Mouse (Mus musculus): Measurements from ENCODE around the gene Slc4a5. TPM values are rescaled to one million over a fixed set of nuclear protein-coding genes. Genes with fewer than 3 reads are reported as not detected.

Slc4a5 gene
- polyA plus RNA-seq, 1 experiment from 2014 or later, result 5.4 TPM

DNA sequence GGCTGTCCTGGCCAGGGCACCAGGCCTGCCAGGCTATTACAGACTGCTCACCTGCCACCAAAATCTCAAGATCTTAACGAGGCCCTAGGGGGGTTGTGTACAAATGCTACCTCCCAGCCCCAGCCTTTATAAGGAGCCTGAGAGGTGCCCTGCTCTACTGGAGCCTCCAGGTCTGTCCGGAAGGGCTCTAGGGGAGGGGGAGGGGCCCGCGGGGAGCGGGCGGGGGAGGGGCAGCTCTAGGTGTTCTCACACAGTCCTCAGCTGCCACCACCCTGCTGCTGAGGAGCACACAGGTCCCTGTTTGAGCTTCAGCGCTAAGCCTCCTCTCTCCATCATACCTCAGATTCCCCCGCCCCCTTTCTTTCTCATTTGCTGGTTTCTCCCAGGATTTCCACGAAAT is 17.5 kb downstream of the Slc4a5 start:
- Histone ChIP-seq H3K4me3 (no peak overlapping the region), H3K9me3 (no peaks in the 10 kb centered on the region), H3K4me2 (peak overlapping the region; percentile 33), H3K4me1 (replicated peaks) (peaks cover 17% of the 10 kb centered on the region), H3K9ac (0 out of 2 replicates have a peak overlapping the region, but pooled peaks have one; percentile 8), H3K27ac (no peak overlapping the region), H3K36me3 (no peaks in the 10 kb centered on the region), H3K27me3 (peaks cover 46% of the 10 kb centered on the region)
- WGBS, result 3% methylated on average over 9 of the region's 9 CpGs
- 0 out of 2 replicates have a peak, but pooled peaks have one; percentile 39 for ATAC-seq (ENCODE audit: low FRiP score)

DNA sequence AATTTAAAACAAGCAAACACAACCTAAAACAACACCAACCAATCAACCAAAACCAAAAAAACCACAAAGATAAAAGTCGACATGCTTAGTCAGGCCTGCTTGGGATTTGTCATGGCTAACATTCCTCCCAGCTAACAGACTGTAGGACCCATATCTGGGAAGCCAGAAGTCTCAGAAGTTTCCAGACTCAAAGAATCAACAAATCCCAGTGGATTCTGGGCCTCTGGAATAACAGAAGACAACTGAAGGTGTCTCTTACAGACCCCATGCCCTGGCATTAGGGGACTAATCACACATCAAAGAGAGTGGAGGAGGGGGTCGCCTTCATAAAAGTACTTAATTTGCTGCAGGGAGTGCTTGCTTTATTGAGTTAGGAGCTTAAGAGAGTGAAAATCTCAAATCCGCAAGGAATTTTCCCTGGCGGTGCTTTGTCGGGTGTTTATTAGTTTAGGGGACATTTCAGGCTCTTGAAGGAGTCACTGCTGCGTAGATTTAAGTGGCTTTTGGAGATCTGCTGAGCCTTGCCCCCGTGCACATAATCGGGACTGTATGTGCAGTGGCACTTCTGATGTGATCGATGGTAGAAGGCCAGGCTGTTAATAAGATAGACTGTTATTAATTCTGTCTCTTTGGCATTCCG is 24.9 kb downstream of the Slc4a5 start:
- no peak overlapping the region for H3K4me2 ChIP-seq
- H3K9ac ChIP-seq, result no peak overlapping the region
- H3K4me3 ChIP-seq, result no peak overlapping the region
- ATAC-seq (ENCODE audit: low FRiP score), result no peak
- no peaks in the 10 kb centered on the region for H3K36me3 ChIP-seq
- H3K9me3 ChIP-seq, result no peaks in the 10 kb centered on the region
- H3K27me3 ChIP-seq, result peaks cover 10% of the 10 kb centered on the region; the same call in 1 of the 2 replicates
- 68% methylated on average over 10 of the region's 10 CpGs for WGBS
- no peaks in the 10 kb centered on the region for H3K4me1 ChIP-seq (replicated peaks)
- H3K27ac ChIP-seq, result no peak overlapping the region

DNA sequence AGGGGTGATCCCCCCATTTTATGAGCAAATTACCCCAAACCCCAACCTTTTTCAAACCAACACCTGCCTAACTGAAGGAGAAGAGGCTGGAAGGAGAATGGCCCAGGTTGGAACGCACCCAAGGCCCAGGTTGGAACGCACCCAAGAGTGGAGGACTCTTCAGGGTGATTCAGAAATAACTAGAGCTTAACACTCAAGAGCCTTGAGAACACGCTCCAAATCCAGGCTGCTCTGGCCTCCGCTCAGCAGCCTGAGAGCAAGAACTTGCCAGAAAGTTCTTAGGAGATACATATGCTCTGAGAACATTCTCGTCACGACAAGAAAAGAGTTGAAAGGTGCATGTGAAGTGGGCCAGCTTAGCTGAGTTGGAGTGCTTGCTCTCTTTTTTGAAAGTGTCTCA is 25.5 kb downstream of the Slc4a5 start:
- no peaks in the 10 kb centered on the region for H3K36me3 ChIP-seq
- no peak overlapping the region for H3K9ac ChIP-seq
- WGBS, result 88% methylated on average over 6 of the region's 6 CpGs
- no peak overlapping the region for H3K4me3 ChIP-seq
- H3K4me1 ChIP-seq (replicated peaks), result no peaks in the 10 kb centered on the region
- ATAC-seq (ENCODE audit: low FRiP score), result no peak
- no peaks in the 10 kb centered on the region for H3K9me3 ChIP-seq
- 0 out of 2 replicates have a peak, but pooled peaks cover 6% of the 10 kb centered on the region for H3K27me3 ChIP-seq
- no peak overlapping the region for H3K27ac ChIP-seq
- no peak overlapping the region for H3K4me2 ChIP-seq

GRCm38 (mm10) chr6:83245997-83246396 is 26.4 kb downstream of the Slc4a5 start:
- H3K36me3 ChIP-seq, result no peaks in the 10 kb centered on the region
- WGBS, result 88% methylated on average over 1 of the region's 1 CpGs
- no peaks in the 10 kb centered on the region for H3K4me1 ChIP-seq (replicated peaks)
- no peaks in the 10 kb centered on the region for H3K9me3 ChIP-seq
- no peak for ATAC-seq (ENCODE audit: low FRiP score)
- no peak overlapping the region for H3K4me3 ChIP-seq
- no peak overlapping the region for H3K9ac ChIP-seq
- no peak overlapping the region for H3K4me2 ChIP-seq
- 0 out of 2 replicates have a peak, but pooled peaks cover 4% of the 10 kb centered on the region for H3K27me3 ChIP-seq
- H3K27ac ChIP-seq, result no peak overlapping the region

GRCm38 (mm10) chr6:83246750-83247149 is 27.1 kb downstream of the Slc4a5 start:
- Histone ChIP-seq H3K9me3 (no peaks in the 10 kb centered on the region), H3K4me3 (no peak overlapping the region), H3K4me2 (no peak overlapping the region), H3K36me3 (no peaks in the 10 kb centered on the region), H3K27me3 (no peaks in the 10 kb centered on the region), H3K27ac (no peak overlapping the region), H3K9ac (no peak overlapping the region), H3K4me1 (replicated peaks) (no peaks in the 10 kb centered on the region)
- WGBS, result 94% methylated on average over 4 of the region's 4 CpGs
- ATAC-seq (ENCODE audit: low FRiP score), result no peak

DNA sequence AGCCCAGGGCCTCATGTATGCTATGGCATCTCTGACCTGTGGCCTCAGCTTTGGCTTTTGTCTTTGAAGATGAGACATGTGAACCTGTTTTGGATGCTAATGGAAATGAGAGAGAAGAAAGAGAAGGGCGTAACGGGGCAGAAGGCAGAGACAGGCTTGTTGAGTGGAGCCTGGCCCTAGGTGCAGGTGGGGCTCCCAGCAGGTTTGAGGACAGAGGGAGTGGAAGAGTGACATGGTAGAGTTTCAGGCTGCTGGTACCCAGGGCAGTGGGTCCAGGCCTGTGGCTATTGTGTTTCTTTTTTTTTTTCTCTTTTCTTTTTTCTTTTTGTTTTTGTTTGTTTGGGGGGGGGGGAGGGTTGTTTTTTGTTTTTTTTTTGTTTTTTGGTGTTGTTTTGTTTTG is 27.5 kb downstream of the Slc4a5 start:
- H3K4me1 ChIP-seq (replicated peaks), result no peaks in the 10 kb centered on the region
- H3K27me3 ChIP-seq, result no peaks in the 10 kb centered on the region
- H3K4me3 ChIP-seq, result no peak overlapping the region
- no peaks in the 10 kb centered on the region for H3K9me3 ChIP-seq
- H3K36me3 ChIP-seq, result no peaks in the 10 kb centered on the region
- WGBS, result 90% methylated on average over 2 of the region's 2 CpGs
- no peak for ATAC-seq (ENCODE audit: low FRiP score)
- no peak overlapping the region for H3K4me2 ChIP-seq
- H3K9ac ChIP-seq, result no peak overlapping the region
- H3K27ac ChIP-seq, result no peak overlapping the region

DNA sequence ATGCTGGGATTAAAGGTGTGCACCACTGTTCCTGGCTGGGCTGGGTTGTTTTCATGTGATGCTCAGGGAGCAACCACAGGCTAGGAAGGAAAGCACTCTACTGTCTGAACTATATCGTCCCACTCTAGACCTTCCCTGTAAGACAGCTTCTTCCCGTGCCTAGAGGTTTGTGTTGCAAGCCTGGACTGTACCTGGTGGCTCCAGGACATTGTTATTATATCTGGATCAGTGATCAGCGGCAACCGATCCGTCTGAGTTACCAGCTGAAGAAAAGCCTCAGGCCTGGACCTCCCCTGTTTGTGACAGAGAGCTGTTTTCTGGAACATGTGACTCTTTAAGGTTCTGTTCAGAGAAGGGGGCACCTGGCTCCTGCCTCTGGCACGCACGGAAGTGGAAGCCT is 34.6 kb downstream of the Slc4a5 start:
- Histone ChIP-seq H3K4me2 (no peak overlapping the region), H3K4me3 (no peak overlapping the region), H3K9me3 (0 out of 2 replicates have a peak, but pooled peaks cover 3% of the 10 kb centered on the region), H3K4me1 (replicated peaks) (no peaks in the 10 kb centered on the region), H3K27me3 (no peaks in the 10 kb centered on the region), H3K27ac (no peak overlapping the region), H3K36me3 (no peaks in the 10 kb centered on the region), H3K9ac (no peak overlapping the region)
- 77% methylated on average over 7 of the region's 7 CpGs for WGBS
- ATAC-seq (ENCODE audit: low FRiP score), result no peak

- H3K27ac ChIP-seq, result no peak overlapping the region
- WGBS, result 91% methylated on average over 1 of the region's 1 CpGs
- H3K4me1 ChIP-seq (replicated peaks), result peaks cover 11% of the 10 kb centered on the region
- no peak overlapping the region for H3K9ac ChIP-seq
- H3K36me3 ChIP-seq, result no peaks in the 10 kb centered on the region
- H3K9me3 ChIP-seq, result no peaks in the 10 kb centered on the region
- 0 out of 2 replicates have a peak, but pooled peaks cover 8% of the 10 kb centered on the region for H3K27me3 ChIP-seq
- no peak for ATAC-seq (ENCODE audit: low FRiP score)
- no peak overlapping the region for H3K4me2 ChIP-seq
- no peak overlapping the region for H3K4me3 ChIP-seq
These were observed 44.9 kb downstream of the Slc4a5 start for GRCm38 (mm10) chr6:83264516-83264915.

- no peaks in the 10 kb centered on the region for H3K9me3 ChIP-seq
- 0 out of 2 replicates have a peak, but pooled peaks cover 8% of the 10 kb centered on the region for H3K27me3 ChIP-seq
- H3K27ac ChIP-seq, result no peak overlapping the region
- no peak overlapping the region for H3K9ac ChIP-seq
- H3K4me2 ChIP-seq, result no peak overlapping the region
- peaks cover 11% of the 10 kb centered on the region for H3K4me1 ChIP-seq (replicated peaks)
- no peaks in the 10 kb centered on the region for H3K36me3 ChIP-seq
- no peak for ATAC-seq (ENCODE audit: low FRiP score)
- no peak overlapping the region for H3K4me3 ChIP-seq
These were observed 45.6 kb downstream of the Slc4a5 start for GRCm38 (mm10) chr6:83265253-83265652.

GRCm38 (mm10) chr6:83265653-83266052 is 46.0 kb downstream of the Slc4a5 start:
- Histone ChIP-seq H3K9ac (no peak overlapping the region), H3K27ac (no peak overlapping the region), H3K27me3 (0 out of 2 replicates have a peak, but pooled peaks cover 8% of the 10 kb centered on the region), H3K9me3 (no peaks in the 10 kb centered on the region), H3K4me2 (no peak overlapping the region), H3K4me1 (replicated peaks) (peaks cover 11% of the 10 kb centered on the region), H3K4me3 (no peak overlapping the region), H3K36me3 (no peaks in the 10 kb centered on the region)
- no peak for ATAC-seq (ENCODE audit: low FRiP score)
- 82% methylated on average over 4 of the region's 4 CpGs for WGBS

DNA sequence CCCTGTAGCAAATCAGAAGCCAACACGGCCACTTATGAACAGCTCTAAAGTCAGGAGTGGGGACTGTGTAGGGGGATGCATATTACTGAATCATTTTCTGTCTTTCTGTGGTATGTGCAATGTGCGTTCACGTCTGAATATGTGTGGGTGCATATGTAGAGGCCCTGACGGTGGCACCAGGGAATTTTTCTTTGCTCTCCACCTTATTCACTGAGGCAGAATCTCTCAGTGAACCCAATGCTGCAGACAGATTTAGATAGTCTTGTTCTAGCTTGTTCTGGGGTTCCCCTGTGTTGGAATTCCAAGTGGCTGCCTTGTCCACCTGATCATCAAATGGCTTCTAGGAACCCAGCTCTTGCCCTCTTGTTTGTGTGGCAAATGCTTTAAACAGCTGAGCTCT is 48.0 kb downstream of the Slc4a5 start:
- H3K9ac ChIP-seq, result peak overlapping the region; percentile 43
- H3K4me3 ChIP-seq, result peak overlapping the region; percentile 43
- no peaks in the 10 kb centered on the region for H3K9me3 ChIP-seq
- H3K27ac ChIP-seq, result peak overlapping the region; percentile 93
- peaks cover 11% of the 10 kb centered on the region for H3K4me1 ChIP-seq (replicated peaks)
- H3K36me3 ChIP-seq, result no peaks in the 10 kb centered on the region
- peak overlapping the region; percentile 53 for H3K4me2 ChIP-seq
- 71% methylated on average over 4 of the region's 4 CpGs for WGBS
- ATAC-seq (ENCODE audit: low FRiP score), result no peak
- 0 out of 2 replicates have a peak, but pooled peaks cover 9% of the 10 kb centered on the region for H3K27me3 ChIP-seq

DNA sequence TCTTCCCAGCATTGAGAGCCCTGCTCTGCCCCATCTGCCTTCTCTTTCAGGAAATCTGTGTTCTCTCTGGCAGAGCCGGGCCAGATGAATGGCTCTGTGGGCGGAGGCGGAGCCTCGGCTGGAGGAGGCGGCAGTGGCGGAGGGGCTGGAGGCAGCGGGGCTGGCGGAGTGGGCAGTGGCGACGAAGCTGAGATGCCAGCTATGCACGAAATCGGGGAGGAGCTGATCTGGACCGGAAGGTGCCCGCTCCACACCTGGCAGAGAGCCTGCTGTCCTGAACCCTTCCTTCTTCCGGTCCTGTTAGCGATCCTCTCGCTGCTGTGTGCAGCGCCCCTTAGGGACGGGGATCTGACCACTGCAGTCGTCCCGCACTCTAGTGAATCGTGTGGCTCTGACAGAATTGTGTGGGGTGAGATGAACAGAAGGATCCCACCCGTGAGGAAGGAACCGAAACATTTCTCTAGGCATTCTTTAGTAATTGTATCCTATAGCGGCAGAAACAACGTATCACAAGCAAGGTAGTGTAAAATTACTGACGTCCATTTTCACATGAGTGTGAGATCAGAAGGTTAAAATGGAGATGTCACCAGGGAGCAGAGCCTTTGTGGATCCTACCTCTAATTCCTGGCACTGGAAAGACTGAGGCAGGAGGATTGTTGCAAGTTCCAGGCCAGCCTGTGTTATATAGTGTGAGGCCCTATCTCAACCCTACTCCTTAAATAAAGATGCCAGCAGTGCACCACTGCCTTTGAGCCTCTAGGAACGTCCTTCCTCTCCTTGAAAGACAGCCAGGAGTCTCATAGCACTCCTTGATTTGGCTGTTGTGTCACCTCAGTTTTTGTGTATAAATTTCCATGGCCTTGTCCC is 48.7 kb downstream of the Slc4a5 start:
- H3K9ac ChIP-seq, result peak overlapping the region; percentile 66
- H3K4me2 ChIP-seq, result peak overlapping the region; percentile 53
- WGBS, result 3% methylated on average over 27 of the region's 28 CpGs
- H3K27me3 ChIP-seq, result 0 out of 2 replicates have a peak, but pooled peaks cover 3% of the 10 kb centered on the region
- no peaks in the 10 kb centered on the region for H3K9me3 ChIP-seq
- ATAC-seq (ENCODE audit: low FRiP score), result peak; percentile 94
- H3K4me1 ChIP-seq (replicated peaks), result peaks cover 11% of the 10 kb centered on the region
- H3K4me3 ChIP-seq, result peak overlapping the region; percentile 43
- no peaks in the 10 kb centered on the region for H3K36me3 ChIP-seq
- H3K27ac ChIP-seq, result peak overlapping the region; percentile 93

Measured in hindbrain, embryonic 13.5 days (tissue).